Mouse (Mus musculus): ENCODE measurements around the gene H2-Q2. TPM values are rescaled to one million over a fixed set of nuclear protein-coding genes. Genes with fewer than 3 reads are reported as not detected.
"Not testable (repeated sequence)": the region's sequence is repeated elsewhere in the genome, so short reads cannot be mapped to it uniquely, and the experiment has no call there.

H2-Q2 gene
- polyA plus RNA-seq, 1 experiment from 2014 or later: 3.3 TPM

DNA sequence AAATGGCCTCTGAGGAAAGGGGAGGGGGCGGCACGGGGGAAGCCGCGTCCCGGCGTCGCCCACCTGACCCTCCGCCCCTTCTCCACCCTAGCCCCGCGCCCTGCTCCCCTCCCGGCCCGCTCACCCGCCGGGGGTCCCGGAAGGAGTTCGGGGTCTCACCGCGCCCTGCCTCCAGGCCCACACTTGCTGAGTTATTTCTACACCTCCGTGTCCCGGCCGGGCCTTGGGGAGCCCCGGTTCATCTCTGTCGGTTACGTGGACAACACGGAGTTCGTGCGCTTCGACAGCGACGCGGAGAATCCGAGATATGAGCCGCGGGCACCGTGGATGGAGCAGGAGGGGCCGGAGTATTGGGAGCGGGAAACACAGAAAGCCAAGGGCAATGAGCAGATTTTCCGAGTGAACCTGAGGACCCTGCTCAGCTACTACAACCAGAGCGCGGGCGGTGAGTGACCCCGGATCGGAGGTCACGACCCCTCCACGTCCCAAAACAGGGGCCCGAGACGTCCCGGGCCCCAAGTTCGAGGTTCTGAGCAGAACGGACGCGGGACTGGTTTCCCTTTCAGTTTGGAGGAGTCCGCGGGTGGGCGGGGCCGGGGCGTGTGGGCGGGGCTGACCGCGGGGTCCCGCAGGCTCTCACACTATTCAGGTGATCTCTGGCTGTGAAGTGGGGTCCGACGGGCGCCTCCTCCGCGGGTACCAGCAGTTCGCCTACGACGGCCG, 37.8 kb downstream of the H2-Q2 start:
- no peaks in the 10 kb centered on the region; the same call in 1 of the 2 replicates for H3K4me1 ChIP-seq
- H3K9ac ChIP-seq: peak overlapping the region; percentile 79
- H3K36me3 ChIP-seq: no peaks in the 10 kb centered on the region
- peak overlapping the region; percentile 71 for H3K4me3 ChIP-seq
- H3K27ac ChIP-seq (replicated peaks): no peak overlapping the region
- peak; percentile 35 for ATAC-seq (ENCODE audit: extremely low read depth, insufficient number of reproducible peaks, low FRiP score, low TSS enrichment)
- peaks cover 8% of the 10 kb centered on the region; the same call in 1 of the 2 replicates for H3K9me3 ChIP-seq
- peaks cover 15% of the 10 kb centered on the region for H3K27me3 ChIP-seq (replicated peaks)
- peak overlapping the region; percentile 96 for H3K4me2 ChIP-seq
- WGBS: 2% methylated on average over 70 of the region's 70 CpGs

DNA sequence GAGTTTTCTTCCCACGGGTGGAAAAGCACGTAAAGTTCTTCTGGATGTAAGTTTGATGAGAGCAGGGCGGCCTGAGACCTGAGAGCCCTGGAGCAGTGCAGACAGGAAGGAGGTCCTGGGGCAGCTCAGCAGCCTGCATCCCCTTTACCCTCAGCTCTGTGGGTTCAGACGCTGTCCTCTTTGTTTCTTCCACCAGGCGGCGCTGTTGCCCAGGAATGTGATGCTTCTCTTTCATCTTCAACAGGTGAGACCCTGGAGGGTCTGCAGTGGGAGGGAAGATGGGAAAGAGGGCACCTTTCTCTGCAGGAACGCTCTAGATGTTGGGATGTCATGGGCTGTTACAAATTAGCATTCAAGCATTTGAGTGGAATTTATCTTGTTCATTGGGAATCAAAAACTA, 47.8 kb downstream of the H2-Q2 start:
- not testable (repeated sequence) for H3K9me3 ChIP-seq; H3K4me3 ChIP-seq; H3K36me3 ChIP-seq; H3K4me2 ChIP-seq; H3K4me1 ChIP-seq; H3K27ac ChIP-seq (replicated peaks); H3K9ac ChIP-seq; ATAC-seq (ENCODE audit: extremely low read depth, insufficient number of reproducible peaks, low FRiP score, low TSS enrichment)
- 4% methylated on average over 7 of the region's 7 CpGs for WGBS
- peaks cover 23% of the 10 kb centered on the region for H3K27me3 ChIP-seq (replicated peaks)

DNA sequence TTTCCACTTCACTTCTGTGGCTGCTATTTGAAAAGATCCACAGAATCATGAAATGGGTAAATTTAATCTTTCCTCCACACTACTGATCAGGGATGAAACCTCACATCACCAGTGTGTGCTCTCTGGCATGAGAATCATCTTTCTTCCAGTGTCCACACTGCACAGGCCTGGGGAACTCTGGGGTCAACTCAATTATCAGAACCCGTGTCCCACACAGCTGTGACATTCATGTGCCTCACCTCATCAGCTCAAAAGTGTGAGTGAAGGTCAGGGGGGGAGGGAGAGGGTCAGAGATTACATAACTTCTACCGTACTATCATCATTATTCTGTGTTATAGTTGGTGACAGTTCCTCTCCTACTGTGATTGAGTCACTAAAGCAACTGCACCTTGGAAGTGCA, 50.6 kb downstream of the H2-Q2 start:
- ATAC-seq (ENCODE audit: extremely low read depth, insufficient number of reproducible peaks, low FRiP score, low TSS enrichment); H3K36me3 ChIP-seq; H3K9me3 ChIP-seq; H3K4me1 ChIP-seq; H3K27ac ChIP-seq (replicated peaks); H3K4me3 ChIP-seq; H3K4me2 ChIP-seq; H3K9ac ChIP-seq: not testable (repeated sequence)
- peaks cover 34% of the 10 kb centered on the region for H3K27me3 ChIP-seq (replicated peaks)
- 44% methylated on average over 2 of the region's 2 CpGs for WGBS

DNA sequence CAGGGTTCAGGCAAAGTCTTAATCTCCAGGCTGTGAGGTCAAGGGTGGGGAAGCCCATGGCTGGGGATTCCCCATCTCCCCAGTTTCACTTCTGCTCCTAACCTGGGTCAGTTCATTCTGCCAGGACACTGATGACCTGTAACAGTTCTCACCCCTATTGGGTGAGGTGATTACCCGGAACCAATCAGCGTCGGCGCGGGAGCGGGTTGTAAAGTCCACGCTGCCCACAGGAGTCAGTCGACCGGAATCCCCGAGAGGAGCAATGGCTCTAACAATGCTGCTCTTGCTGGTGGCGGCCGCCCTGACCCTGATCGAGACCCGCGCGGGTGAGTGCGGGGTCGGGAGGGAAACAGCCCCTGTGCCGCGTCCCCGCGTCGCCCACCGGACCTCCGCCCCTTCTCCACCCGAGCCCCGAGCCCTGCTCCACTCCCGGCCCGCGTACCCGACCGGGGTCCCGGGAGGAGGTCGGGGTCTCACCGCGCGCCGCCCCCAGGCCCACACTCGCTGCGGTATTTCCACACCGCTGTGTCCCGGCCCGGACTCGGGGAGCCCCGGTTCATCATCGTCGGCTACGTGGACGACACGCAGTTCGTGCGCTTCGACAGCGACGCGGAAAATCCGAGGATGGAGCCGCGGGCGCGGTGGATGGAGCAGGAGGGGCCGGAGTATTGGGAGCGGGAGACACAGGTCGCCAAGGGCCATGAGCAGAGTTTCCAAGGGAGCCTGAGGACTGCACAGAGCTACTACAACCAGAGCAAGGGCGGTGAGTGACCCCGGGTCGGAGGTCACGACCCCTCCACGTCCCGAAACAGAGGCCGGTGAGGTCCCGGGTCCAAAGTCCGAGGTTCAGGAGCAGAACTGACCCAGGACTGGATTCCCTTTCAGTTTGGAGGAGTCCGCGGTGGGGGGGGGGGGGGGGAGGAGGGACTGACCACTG, 52.1 kb downstream of the H2-Q2 start:
- H3K4me1 ChIP-seq; ATAC-seq (ENCODE audit: extremely low read depth, insufficient number of reproducible peaks, low FRiP score, low TSS enrichment); H3K36me3 ChIP-seq; H3K9me3 ChIP-seq; H3K27ac ChIP-seq (replicated peaks): not testable (repeated sequence)
- Histone ChIP-seq H3K9ac (0 out of 2 replicates have a peak overlapping the region, but pooled peaks have one; percentile 14), H3K4me2 (peak overlapping the region; percentile 65), H3K4me3 (peak overlapping the region; percentile 40), H3K27me3 (replicated peaks) (peaks cover 34% of the 10 kb centered on the region)
- 3% methylated on average over 52 of the region's 75 CpGs for WGBS

Other genes with a start within 250 kb of the H2-Q2 start
- not detected in 2 replicates for gene Ly6g5c, start 234.0 kb upstream of the H2-Q2 start, polyA plus RNA-seq (2015; fragmentation: Nextera tagmentation; extraction: Ambion mirVana)
- gene Ly6g5b, start 226.8 kb upstream of the H2-Q2 start, polyA plus RNA-seq (2015; fragmentation: Nextera tagmentation; extraction: Ambion mirVana): 0.40 and 0.80 TPM in 2 replicates
- gene Gpank1, start 220.8 kb upstream of the H2-Q2 start, polyA plus RNA-seq (2015; fragmentation: Nextera tagmentation; extraction: Ambion mirVana): 10.7 and 14.1 TPM in 2 replicates
- gene Csnk2b, start 220.2 kb upstream of the H2-Q2 start, polyA plus RNA-seq (2015; fragmentation: Nextera tagmentation; extraction: Ambion mirVana): 215 and 231 TPM in 2 replicates
- gene D17H6S53E, start 215.9 kb upstream of the H2-Q2 start, polyA plus RNA-seq (2015; fragmentation: Nextera tagmentation; extraction: Ambion mirVana): 8.7 and 9.7 TPM in 2 replicates
- 2.2 and 19.0 TPM in 2 replicates for gene Apom, start 210.2 kb upstream of the H2-Q2 start, polyA plus RNA-seq (2015; fragmentation: Nextera tagmentation; extraction: Ambion mirVana)
- 45.1 and 46.1 TPM in 2 replicates for gene Bag6, start 207.1 kb upstream of the H2-Q2 start, polyA plus RNA-seq (2015; fragmentation: Nextera tagmentation; extraction: Ambion mirVana)
- 124 and 130 TPM in 2 replicates for gene Prrc2a, start 177.3 kb upstream of the H2-Q2 start, polyA plus RNA-seq (2015; fragmentation: Nextera tagmentation; extraction: Ambion mirVana)
- gene Aif1, start 166.2 kb upstream of the H2-Q2 start, polyA plus RNA-seq (2015; fragmentation: Nextera tagmentation; extraction: Ambion mirVana): 6.5 and 7.8 TPM in 2 replicates
- gene Lst1, start 153.8 kb upstream of the H2-Q2 start, polyA plus RNA-seq (2015; fragmentation: Nextera tagmentation; extraction: Ambion mirVana): 8.6 and 9.9 TPM in 2 replicates
- 0.64 TPM in 1 of 2 replicates, not detected in the other for gene Ltb, start 147.8 kb upstream of the H2-Q2 start, polyA plus RNA-seq (2015; fragmentation: Nextera tagmentation; extraction: Ambion mirVana)
- 0.12 and 0.23 TPM in 2 replicates for gene Tnf, start 140.2 kb upstream of the H2-Q2 start, polyA plus RNA-seq (2015; fragmentation: Nextera tagmentation; extraction: Ambion mirVana)
- gene Lta, start 136.9 kb upstream of the H2-Q2 start, polyA plus RNA-seq (2015; fragmentation: Nextera tagmentation; extraction: Ambion mirVana): not detected in 2 replicates
- not detected in 2 replicates for gene Gm16181, start 121.4 kb upstream of the H2-Q2 start, polyA plus RNA-seq (2015; fragmentation: Nextera tagmentation; extraction: Ambion mirVana)
- 10.6 and 10.7 TPM in 2 replicates for gene Atp6v1g2, start 108.6 kb upstream of the H2-Q2 start, polyA plus RNA-seq (2015; fragmentation: Nextera tagmentation; extraction: Ambion mirVana)
- 7.6 and 8.1 TPM in 2 replicates for gene Nfkbil1, start 106.5 kb upstream of the H2-Q2 start, polyA plus RNA-seq (2015; fragmentation: Nextera tagmentation; extraction: Ambion mirVana)
- 279 TPM in 2 replicates for gene Ddx39b, start 100.5 kb upstream of the H2-Q2 start, polyA plus RNA-seq (2015; fragmentation: Nextera tagmentation; extraction: Ambion mirVana)
- 43.4 and 48.6 TPM in 2 replicates for gene H2-D1, start 79.5 kb upstream of the H2-Q2 start, polyA plus RNA-seq (2015; fragmentation: Nextera tagmentation; extraction: Ambion mirVana)
- 0.19 and 0.29 TPM in 2 replicates for gene H2-Q1, start 21.8 kb upstream of the H2-Q2 start, polyA plus RNA-seq (2015; fragmentation: Nextera tagmentation; extraction: Ambion mirVana)
- gene H2-Q4, start 37.4 kb downstream of the H2-Q2 start, polyA plus RNA-seq (2015; fragmentation: Nextera tagmentation; extraction: Ambion mirVana): 2.6 and 2.9 TPM in 2 replicates
- gene H2-Q6, start 82.6 kb downstream of the H2-Q2 start, polyA plus RNA-seq (2015; fragmentation: Nextera tagmentation; extraction: Ambion mirVana): 0.23 and 0.61 TPM in 2 replicates
- 1.2 and 2.1 TPM in 2 replicates for gene H2-Q7, start 96.9 kb downstream of the H2-Q2 start, polyA plus RNA-seq (2015; fragmentation: Nextera tagmentation; extraction: Ambion mirVana)
- 1.4 and 5.2 TPM in 2 replicates for gene H2-Q10, start 127.8 kb downstream of the H2-Q2 start, polyA plus RNA-seq (2015; fragmentation: Nextera tagmentation; extraction: Ambion mirVana)
- gene Pou5f1, start 163.8 kb downstream of the H2-Q2 start, polyA plus RNA-seq (2015; fragmentation: Nextera tagmentation; extraction: Ambion mirVana): not detected in 2 replicates
- gene Tcf19, start 174.6 kb downstream of the H2-Q2 start, polyA plus RNA-seq (2015; fragmentation: Nextera tagmentation; extraction: Ambion mirVana): 48.8 and 53.2 TPM in 2 replicates
- 12.3 and 14.6 TPM in 2 replicates for gene Cchcr1, start 174.9 kb downstream of the H2-Q2 start, polyA plus RNA-seq (2015; fragmentation: Nextera tagmentation; extraction: Ambion mirVana)
- gene Psors1c2, start 191.0 kb downstream of the H2-Q2 start, polyA plus RNA-seq (2015; fragmentation: Nextera tagmentation; extraction: Ambion mirVana): 0.90 and 1.5 TPM in 2 replicates
- gene Cdsn, start 209.9 kb downstream of the H2-Q2 start, polyA plus RNA-seq (2015; fragmentation: Nextera tagmentation; extraction: Ambion mirVana): 0.39 and 0.42 TPM in 2 replicates
- not detected in 2 replicates for gene 2300002M23Rik, start 225.2 kb downstream of the H2-Q2 start, polyA plus RNA-seq (2015; fragmentation: Nextera tagmentation; extraction: Ambion mirVana)